Mouse (Mus musculus): ENCODE data around the gene Mcrs1.
"Not testable (repeated sequence)": the region's sequence is repeated elsewhere in the genome, so short reads cannot be mapped to it uniquely, and the experiment has no call there.

Mcrs1 gene

DNA sequence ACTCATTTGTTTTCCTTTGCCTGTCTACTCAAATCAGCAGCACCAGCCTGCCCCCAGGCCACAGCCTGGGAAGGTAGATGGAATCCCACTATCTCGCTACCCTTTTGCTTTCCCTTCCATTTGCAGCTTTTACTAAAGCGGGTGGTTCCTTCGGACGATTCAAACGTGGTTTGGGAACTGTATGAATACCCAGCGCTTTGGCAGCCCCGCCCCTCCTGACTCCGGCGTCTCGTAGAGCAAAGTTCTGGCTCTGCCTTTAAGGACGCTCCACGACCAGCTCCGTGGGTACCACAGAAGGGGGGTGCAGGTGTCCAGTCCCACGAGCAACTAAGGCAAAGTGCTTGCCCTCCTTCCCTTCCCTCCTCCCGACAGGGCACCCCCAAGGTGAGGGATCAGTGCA is 650 bp downstream of the Mcrs1 start:
- DNase-seq (ENCODE audit: low read depth, low spot score): not testable (repeated sequence)

DNA sequence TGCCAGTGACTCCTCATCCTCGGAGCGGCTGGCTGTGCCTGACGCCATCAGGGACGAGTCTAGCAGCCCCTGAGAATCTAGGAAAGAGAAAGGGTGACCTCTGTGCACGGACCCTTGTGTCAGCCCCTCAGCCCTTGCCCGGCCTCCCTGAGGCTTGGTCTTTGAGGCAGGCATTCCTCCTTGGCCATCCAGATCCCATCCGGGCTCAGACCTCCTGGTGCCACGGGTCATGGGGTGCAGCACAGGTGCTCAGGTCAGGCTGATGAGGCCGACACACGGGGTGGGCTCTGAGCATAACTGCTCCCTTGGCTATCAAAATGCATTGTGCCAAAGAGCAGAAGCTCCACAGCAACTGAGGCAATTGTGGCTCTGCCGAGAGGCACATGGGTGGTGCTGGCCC is 1.8 kb downstream of the Mcrs1 start:
- no peak for DNase-seq (ENCODE audit: low read depth, low spot score)

DNA sequence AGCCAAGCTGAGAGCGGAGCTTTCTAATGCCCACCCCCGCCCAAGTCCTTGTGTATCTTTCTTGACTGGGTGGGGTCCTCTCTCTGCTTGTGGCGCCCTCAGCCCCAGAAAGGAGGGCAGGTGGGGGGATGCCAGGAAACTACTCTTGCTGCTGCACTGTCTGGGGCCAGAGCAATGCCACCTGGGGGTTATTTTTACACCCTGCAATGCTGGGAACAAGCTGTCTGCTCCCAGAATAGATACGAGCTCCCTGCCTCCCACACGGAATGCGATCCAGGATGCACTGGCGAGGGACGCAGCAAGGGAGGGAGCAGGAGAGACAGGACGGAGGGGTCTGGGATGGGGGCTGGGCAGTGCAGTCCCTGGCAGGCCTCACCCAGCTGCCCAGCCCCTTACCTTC is 2.8 kb downstream of the Mcrs1 start:
- peak; percentile 95 for DNase-seq (ENCODE audit: low read depth, low spot score)

DNA sequence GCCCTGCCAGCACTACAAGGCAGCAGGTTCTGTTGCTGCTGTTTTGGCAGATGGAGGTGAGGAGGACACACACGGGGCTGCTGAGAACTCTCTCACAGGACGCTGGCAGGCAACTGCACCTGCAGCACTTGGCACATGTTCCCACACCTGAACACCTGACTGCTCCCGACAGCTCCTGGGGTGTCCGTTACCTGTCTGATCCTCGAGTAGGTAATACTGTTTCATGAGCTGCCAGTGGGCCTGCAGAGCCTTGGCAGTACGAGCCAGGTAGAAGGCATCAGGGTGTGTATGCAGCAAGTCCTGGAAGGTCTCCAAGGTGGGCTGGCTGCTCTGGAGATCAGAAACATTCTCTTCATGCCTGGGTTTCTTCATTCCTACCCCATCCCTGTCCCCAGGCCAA is 5.0 kb downstream of the Mcrs1 start:
- peak; percentile 45 for DNase-seq (ENCODE audit: low read depth, low spot score)

DNA sequence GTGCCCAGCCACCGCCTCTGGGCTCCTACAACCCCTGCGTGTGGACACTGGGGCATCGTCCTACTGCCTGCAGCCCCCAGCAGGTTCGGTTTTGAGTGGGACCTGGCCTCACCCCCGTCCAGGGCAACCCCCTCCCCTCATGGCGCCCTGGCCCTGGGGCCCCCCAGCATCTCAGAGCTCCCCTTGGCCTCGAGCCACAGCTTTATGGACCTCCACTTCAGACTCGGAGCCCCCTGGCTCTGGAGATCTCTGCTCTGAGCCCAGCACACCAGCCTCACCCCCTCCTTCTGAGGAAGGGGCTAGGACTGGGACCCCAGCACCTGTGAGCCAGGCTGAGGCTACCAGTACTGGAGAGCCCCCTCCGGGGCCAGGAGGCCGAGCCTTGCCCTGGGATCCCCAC is 9.7 kb downstream of the Mcrs1 start:
- DNase-seq (ENCODE audit: low read depth, low spot score): no peak

DNA sequence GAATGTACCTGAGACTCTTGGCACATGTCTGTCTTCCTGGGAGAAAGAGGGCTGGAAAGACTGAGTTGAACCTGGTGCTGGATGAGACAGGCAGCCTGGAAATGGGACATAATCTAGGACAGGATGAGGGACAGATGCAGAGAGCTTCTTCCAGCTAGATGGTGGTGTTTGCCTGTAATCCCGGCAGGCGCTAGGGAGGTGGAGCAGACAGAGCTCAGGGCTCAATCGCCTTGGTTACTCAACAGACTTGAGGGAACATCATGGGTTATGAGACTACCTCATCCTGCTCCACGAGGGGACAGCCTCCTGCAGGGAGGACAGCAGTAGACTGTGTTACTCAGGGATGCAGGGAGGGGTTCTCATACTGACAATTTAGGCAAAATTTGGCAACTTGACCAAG is 10.5 kb downstream of the Mcrs1 start:
- peak; percentile 51 for DNase-seq (ENCODE audit: low read depth, low spot score)

DNA sequence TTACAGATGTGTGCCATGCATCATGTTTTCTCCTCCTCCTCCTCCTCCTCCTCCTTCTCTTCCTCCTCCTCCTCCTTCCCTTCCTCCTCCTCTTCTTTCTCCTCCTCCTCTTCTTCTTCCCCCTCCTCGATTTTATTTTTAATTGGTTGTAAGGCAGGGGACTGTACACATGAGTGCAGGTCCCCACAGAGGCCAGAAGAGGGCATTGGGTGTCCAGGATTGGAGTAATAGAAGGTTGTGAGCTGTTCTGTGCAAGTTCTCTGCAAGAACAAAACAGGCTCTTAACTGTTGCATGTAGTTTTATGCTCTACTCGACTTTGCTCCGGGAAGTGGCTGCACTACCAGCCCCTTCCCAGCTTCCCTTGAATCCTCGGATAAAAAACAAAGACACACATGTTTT is 11.6 kb downstream of the Mcrs1 start:
- peak; percentile 56 for DNase-seq (ENCODE audit: low read depth, low spot score)

DNA sequence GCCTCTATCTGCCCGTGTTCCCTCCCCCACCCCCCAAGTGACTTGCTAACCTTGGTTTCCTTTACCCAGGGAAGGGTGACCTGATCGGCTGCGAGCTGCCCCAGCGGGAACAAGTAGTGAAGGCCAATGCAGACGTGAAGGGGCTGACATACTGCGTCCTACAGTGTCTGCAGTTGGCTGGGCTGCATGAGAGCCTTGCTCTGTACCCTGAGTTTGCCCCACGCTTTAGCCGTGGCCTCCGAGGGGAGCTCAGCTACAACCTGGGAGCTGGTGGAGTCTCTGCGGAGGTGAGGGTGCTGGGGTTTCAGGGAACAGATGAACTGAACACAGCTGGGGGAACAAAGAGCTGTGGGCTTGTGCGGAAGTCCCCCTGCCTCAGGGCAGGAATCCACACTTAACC is 13.8 kb downstream of the Mcrs1 start:
- DNase-seq (ENCODE audit: low read depth, low spot score): no peak

DNA sequence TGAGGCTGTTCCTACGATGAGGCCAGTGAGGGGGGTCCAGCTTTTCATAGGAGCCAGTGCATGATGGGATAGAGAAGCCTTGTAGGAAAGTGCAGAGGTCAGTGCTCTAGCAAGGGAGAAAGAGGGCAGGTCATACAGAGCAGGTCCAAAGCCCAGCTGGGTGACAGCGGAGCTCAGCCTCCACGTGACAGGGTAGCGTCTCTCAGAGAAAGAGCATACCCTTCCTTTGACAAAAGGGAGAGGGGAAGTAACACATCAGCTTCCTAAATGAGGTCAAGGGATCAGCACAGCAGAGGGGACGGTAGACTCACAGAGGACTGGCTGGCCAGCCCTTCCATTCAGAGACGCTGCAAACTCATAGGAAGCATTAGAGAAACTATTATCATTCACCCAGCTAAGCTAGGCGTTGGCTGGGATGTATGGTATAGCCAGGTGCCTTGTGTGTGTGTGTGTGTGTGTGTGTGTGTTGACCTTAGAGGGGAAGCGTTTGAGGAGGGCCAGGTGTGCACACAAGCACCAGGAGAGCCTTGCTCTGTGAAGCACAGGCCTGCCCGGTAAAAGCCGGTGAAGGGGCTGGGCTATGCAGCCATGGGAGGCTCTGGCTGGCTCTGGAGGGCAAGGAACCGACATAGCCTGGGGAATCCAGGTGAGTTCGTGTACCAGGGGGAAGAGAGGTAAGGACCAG is 17.3 kb downstream of the Mcrs1 start:
- DNase-seq (ENCODE audit: low read depth, low spot score): no peak

DNA sequence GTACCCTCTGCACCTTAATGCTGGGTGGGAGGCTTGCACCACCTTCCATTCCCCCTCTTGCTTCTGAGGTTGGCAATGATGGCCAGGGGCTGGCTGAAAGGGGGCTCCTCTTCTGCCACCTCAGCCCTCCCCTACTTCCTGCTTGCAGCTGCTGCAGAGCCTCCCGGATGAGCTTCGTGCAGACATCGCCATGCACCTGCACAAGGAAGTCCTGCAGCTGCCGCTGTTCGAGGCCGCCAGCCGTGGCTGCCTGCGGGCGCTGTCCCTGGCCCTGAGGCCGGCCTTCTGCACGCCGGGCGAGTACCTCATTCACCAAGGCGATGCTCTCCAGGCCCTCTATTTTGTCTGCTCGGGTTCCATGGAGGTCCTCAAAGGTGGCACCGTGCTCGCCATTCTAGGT is 18.0 kb downstream of the Mcrs1 start:
- no peak for DNase-seq (ENCODE audit: low read depth, low spot score)

DNA sequence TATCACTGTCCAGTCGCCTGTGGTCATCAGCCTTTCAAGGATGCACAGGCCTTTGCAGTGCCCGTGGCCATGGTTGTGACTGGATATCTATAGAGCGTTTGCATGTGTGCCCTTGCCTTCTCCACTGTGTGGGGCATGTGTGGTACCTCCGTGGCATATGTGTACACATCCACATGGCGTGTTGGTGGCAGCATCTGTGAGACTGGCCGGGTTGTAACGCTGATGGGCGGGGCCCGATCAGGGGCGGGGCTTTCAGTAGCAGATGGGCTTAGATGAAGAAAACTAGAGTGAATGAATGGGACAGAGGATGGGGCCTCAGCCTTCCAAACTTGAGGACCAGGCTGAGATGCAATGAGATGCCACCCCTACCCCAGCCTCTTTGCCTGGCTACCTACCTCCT is 19.8 kb downstream of the Mcrs1 start:
- peak; percentile 43 for DNase-seq (ENCODE audit: low read depth, low spot score)

DNA sequence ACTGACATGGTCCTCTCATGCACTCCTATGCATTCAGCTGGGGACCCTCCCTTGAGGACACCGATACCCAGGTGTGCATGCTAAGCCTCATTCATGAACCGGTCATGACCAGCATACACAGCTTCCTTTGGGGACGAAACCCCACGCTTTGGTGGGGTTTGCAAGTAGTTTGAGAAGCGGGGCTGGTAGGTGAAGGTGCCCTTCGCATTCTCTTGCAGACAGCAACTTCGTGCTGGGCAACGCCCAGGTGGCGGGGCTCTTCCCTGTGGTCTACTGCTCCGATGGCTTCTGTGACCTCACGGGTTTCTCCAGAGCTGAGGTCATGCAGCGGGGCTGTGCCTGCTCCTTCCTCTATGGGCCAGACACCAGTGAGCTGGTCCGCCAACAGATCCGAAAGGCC is 25.7 kb downstream of the Mcrs1 start:
- no peak for DNase-seq (ENCODE audit: low read depth, low spot score)

DNA sequence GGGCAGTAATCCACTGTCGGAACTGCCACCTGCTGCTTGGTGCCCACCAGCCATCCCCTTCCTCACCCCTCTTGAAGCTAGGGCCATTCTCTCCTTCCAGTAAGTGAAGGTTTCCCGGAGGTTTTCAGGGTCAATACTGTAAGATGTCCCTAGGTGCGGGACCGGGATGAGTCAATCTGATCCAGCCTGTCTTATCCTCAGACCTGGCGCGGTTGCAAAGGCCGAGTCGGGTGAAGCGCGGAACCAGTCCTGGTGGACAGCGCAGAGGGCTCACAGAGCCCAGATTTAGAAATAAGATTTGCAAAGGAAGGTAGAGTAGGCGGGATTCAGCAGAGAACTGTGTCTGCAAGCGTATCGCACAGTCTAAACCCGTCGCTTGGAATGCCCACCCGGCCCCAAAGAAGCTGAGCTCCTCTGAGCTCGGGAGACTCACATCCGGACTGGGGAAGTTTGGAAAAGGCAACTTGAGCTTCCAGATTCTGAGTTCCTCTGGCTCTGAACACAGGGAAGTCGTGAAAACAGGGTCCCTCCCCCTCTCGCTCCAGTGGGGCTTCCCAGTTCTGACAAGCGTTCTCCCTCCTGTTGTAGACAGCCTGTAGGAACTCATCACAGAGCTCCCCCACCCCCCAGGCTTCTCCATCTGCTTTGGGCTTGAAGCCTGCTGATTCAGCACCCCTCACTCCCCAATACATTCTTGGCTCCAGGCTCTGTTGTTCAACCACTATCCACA is 26.5 kb downstream of the Mcrs1 start:
- peak; percentile 82 for DNase-seq (ENCODE audit: low read depth, low spot score)

DNA sequence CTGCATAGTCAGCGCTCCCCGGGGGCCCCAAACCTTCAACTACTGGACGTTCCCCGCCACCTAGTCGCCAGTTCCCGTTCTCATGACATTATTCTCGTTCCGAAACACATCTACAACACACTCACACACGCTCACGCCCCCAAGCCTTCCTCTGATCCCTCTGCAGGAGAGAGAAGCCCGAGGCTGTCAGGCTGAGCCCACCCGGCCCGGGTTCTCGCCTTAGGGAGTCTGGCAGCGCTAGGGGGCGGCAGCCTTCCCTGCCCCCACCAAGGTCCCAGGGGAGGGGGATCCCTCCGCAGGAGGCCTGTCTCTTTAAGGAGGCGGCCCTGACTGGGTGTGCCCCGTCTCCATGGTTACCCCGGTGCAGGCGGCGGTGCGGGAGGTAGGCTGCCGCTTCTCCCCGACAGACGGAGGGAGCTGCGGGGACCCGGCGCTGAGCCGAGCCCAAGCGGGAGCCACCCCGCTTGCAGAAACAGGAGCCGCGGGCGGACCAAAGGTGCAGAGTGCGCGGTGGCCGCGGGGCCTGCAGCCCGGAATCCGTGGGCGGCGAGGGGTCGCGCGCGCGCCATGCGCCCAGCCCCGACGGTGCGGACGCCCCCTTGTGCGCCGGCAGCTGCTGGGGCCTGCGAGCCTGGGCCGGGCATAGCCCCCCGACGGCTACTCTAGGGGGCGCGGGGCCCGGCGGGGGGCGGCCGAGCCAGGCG is 27.4 kb downstream of the Mcrs1 start, which contains the start of gene Kcnh3:
TSS of gene Kcnh3 (plus strand) at position 654 of the 704 bp plus-strand sequence.
- peak; percentile 87 for DNase-seq (ENCODE audit: low read depth, low spot score)

DNA sequence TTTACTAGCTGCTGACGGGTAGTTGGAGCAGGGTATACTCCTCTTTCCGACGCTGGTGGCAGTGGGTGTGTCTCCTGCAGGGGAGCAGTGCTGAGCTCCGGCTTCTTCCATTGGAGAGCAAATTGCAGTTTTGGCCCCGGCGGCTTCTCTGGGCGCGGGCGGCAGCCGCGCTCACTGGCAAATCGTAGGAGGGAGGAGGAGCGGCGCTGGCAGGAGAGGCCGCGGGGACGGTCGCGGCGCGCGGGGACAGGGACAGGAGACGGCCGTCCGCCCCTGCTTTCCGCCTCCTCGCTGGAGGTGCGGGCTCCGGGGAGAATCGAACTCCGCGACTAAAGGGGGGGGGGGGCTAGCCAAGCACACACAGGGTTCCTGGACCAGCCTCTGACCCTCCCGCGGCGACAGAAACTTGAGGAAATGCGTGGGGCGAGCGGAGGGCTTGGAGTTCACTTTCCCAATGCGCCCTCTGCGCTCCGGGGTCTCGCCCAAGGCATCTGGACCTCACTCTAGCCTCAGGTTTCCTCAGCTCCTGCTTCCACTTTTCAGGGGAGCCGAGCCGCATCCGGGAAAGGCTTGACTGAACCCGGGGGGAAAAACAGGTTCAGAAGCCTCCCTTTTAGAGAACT is 28.1 kb downstream of the Mcrs1 start:
- DNase-seq (ENCODE audit: low read depth, low spot score): peak; percentile 87

DNA sequence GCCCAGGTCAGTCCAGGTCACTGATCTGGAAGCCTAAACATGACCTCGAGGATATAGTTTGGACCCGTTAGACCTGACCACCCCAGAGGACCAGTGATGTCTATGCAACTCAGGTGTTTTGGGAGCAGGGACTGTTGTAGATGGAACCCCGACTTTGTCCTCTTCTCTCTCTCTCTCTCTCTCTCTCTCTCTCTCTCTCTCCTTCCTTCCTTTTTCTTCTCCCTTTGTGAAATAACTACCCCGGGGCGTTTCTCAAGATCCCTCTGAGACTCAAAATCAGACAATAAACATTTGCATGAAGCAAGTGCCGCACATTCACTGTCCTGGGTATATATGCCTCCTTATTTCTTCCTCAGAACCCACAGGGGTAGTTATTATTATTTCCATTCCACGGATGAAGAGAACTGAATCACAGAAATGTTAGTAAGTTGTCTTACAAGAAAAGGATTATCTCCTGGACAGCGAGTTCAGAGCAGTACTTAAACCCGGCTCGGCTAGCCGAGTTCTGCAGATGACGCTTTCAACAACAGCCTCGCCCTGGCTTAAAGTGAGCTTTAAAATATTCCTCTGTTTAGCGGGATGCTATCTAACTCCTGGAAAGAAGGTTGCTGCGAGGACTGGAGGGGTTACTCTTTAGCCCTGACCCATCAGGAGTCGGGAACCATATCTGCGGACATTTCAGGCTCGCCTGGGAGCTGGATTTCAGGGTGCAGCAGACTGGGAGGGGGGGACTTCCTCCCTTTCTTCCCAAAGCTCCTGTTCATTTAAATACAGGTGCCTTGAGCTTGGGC is 28.8 kb downstream of the Mcrs1 start:
- DNase-seq (ENCODE audit: low read depth, low spot score): no peak

DNA sequence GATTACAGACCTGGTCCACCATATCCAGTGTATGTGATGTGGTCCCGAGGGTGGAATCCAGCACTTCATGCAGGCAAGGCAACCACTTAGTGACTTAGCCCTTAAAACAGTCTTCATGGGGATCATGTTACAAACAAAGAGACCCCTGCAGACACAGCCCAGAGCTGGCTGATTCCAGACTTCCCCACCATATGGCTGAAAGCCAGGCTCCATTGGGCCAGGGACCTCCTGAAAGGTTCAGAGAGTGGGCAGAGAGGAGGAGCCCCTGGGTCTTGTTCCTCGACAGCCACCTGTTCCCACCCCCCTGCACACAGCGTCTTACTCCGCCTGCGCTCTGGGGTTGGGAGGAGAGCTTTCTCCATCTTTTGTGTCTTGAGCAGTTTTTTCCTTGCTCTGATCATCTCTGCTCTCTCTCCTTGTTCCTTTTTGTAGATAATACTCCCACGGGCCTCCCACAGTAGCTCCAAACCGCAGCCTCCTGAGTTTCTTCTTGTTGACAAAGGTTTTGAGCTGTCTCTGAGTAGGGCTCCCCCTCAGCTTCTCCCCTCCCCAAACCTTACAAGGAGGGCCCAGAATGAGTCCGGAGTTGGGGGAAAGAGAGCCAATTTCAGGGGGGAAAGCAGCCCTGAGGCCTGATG is 30.3 kb downstream of the Mcrs1 start:
- peak; percentile 71 for DNase-seq (ENCODE audit: low read depth, low spot score)

DNA sequence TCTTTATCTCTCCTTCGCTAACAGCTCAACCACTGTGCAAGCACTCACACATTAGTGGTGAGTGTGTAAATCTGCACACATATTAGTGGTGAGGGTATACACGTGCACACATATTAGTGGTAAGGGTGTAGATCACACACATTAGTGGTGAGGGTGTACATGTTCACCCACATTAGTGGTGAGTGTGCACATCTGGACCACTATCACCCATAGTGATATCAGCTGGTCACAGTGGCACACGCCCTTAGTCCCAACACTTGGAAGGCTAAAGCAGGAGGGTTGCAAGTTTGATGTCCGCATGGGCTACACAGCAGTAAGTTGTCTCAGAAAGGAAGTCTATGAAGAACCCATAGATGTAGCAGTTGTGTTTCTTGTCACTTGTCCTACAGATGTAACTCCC is 34.1 kb downstream of the Mcrs1 start:
- DNase-seq (ENCODE audit: low read depth, low spot score): no peak

DNA sequence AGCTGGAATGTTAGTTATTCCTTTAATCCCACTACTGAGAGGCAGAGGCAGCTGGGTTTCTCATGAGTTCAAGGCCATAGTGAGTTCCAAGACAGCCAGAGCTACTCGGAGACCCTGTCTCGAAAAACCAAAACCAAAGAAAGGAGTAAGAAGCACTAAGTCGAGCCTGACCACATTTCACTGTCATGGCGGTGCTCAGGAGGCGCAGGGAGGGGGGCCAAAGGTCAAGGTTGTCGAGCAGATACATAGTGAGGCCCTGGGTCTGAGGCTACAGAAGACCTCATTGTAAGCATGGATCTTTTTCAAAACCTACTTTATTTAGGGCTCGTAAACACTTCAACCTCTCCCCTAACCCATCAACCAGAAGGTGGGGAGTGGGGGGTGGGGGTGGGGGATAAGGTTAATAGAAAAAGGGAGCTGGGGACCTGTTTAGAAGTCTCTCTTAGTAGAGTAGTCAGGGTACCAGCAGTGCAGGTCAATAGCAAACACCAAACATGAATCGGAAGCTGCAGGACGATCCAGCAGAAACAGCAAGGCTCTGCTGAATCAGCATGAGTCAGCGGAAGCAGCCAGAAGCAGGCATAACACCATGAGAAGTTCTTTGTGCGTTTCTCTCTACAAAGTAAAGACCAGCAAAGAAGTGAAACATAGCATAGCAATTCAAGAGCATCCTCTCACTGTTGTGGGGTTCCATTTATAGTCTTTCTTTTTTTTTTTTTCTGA is 35.9 kb downstream of the Mcrs1 start:
- no peak for DNase-seq (ENCODE audit: low read depth, low spot score)

DNA sequence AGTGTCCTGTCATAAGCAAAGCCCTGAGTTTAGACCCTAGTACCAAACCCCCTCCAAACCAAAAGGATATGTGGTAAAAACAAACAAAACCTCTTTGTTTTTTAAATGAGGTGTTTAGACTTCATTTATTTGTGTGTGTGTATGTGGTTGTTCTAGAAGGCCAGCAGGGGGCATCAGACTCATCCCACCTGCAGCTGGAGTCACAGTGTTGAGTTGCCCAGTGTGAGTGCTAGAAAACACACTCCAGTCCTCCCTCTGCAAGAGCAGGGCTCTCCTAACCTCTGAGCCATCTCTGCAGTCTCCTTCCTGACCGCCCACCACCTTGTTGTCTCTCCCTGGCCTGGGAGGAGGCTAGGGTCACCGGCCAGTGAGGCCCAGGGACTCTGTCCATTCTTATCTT is 36.8 kb downstream of the Mcrs1 start:
- DNase-seq (ENCODE audit: low read depth, low spot score): no peak

Measured in brain, adult 2 months (tissue).